Mouse (Mus musculus) 3T3-L1 (cell line): ENCODE data around the gene Nip7.
"Not testable (repeated sequence)": the region's sequence is repeated elsewhere in the genome, so short reads cannot be mapped to it uniquely, and the experiment has no call there.

ENCODE experiments used
- DNase-seq: peaks from one replicate; pipeline ENCODE4 v3.0.0-alpha.2; 2015; ENCODE audit warnings: low read depth, low spot score

Gene Nip7

GRCm38 (mm10) chr8:107065511-107066496 lies 9.1 kb downstream of the Nip7 start, which contains the start of gene Tmed6:
Gene Tmed6, minus strand, starts transcription at chr8:107065644.
- no peak for DNase-seq

- DNase-seq: peak; percentile 35
These were observed 17.0 kb downstream of the Nip7 start for GRCm38 (mm10) chr8:107073706-107074105.

GRCm38 (mm10) chr8:107074128-107074527 lies 17.5 kb downstream of the Nip7 start:
- no peak for DNase-seq

GRCm38 (mm10) chr8:107076239-107076888 lies 19.7 kb downstream of the Nip7 start:
- no peak for DNase-seq

- DNase-seq: peak; percentile 56
These were observed 28.7 kb downstream of the Nip7 start for GRCm38 (mm10) chr8:107085358-107085757.

- DNase-seq: no peak
These were observed 29.3 kb downstream of the Nip7 start for GRCm38 (mm10) chr8:107086018-107086417.

- DNase-seq: no peak
These were observed 31.9 kb downstream of the Nip7 start for GRCm38 (mm10) chr8:107088526-107089063.

- no peak for DNase-seq
These were observed 33.9 kb downstream of the Nip7 start for GRCm38 (mm10) chr8:107090531-107090930.

GRCm38 (mm10) chr8:107095717-107096365 lies 39.2 kb downstream of the Nip7 start:
- DNase-seq: peak; percentile 57

GRCm38 (mm10) chr8:107096366-107097036 lies 39.8 kb downstream of the Nip7 start, which contains the start of gene Terf2:
Gene Terf2, minus strand, starts transcription at chr8:107096547.
- peak; percentile 94 for DNase-seq

GRCm38 (mm10) chr8:107100635-107101034 lies 44.0 kb downstream of the Nip7 start:
- peak; percentile 67 for DNase-seq

- DNase-seq: peak; percentile 91
These were observed 47.9 kb downstream of the Nip7 start for GRCm38 (mm10) chr8:107104547-107104946.

GRCm38 (mm10) chr8:107108089-107108488 lies 51.4 kb downstream of the Nip7 start:
- DNase-seq: not testable (repeated sequence)

GRCm38 (mm10) chr8:107108978-107109720 lies 52.5 kb downstream of the Nip7 start:
- no peak for DNase-seq

- no peak for DNase-seq
These were observed 53.2 kb downstream of the Nip7 start for GRCm38 (mm10) chr8:107109816-107110435.
